Mouse (Mus musculus) bone marrow macrophage, adult 2 months (primary cell): ENCODE measurements around the gene Hacl1. TPM values are rescaled to one million over a fixed set of nuclear protein-coding genes. Genes with fewer than 3 reads are reported as not detected.
A peak's percentile ranks its signal among the peaks of the same experiment; 100 is the strongest.
"Not testable (repeated sequence)": the region's sequence is repeated elsewhere in the genome, so short reads cannot be mapped to it uniquely, and the experiment has no call there.

Source experiments
- H3K27ac ChIP-seq: 2 replicates; pipeline ENCODE4 v1.5.1; 2012; ENCODE audit warnings: low read depth, low read length; ENCODE audit not compliant: insufficient read depth
- H3K4me1 ChIP-seq: 2 replicates; pipeline ENCODE4 v1.6.1; 2012; ENCODE audit warnings: low read length; ENCODE audit not compliant: control insufficient read depth, insufficient read depth
- H3K4me3 ChIP-seq: 2 replicates; pipeline ENCODE4 v1.5.1; 2012; ENCODE audit warnings: mild to moderate bottlenecking, low read length, moderate library complexity; ENCODE audit not compliant: insufficient read depth
- CTCF ChIP-seq: IDR thresholded peaks from 2 replicates; pipeline ENCODE4 v1.5.1; 2012; ENCODE audit warnings: low read depth, mild to moderate bottlenecking, low read length, moderate library complexity
- POLR2A ChIP-seq: IDR thresholded peaks from 2 replicates; pipeline ENCODE4 v1.6.1; 2012; ENCODE audit warnings: mild to moderate bottlenecking, low read depth, low read length, borderline replicate concordance
- polyA plus RNA-seq: library from polyadenylated mRNA; stranded (reverse); fragments of >200 nt; gene quantifications from 2 replicates; pipeline ENCODE4 v1.2.4, GENCODE M21; 2012; ENCODE audit not compliant: missing spikeins, insufficient read depth, insufficient read length

The Hacl1 gene
- polyA plus RNA-seq, 1 experiment: 14.3 TPM

DNA sequence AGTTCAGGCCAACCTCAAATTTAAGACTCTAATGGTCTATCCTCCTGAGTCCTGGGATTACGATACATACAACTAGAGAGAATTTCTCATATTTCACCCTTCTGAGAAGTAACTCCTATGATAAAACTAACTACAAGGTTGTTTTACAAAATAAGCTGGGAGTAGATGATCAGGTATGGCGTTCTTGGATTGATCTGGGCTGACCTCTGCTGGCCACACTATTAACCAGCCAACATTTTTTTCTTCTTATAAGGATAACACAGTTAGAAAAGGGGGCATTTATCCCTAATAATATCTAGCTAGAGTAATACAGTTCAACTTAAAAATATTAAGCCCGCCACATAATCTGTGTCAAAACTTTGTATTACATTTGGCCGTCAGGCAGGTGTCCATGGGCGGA lies 36.2 kb downstream of the Hacl1 start:
- no peak for TF ChIP-seq POLR2A
- TF ChIP-seq CTCF: no peak
- Histone ChIP-seq H3K4me3 (no peak overlapping the region), H3K27ac (no peak overlapping the region), H3K4me1 (peaks cover 9% of the 10 kb centered on the region)

DNA sequence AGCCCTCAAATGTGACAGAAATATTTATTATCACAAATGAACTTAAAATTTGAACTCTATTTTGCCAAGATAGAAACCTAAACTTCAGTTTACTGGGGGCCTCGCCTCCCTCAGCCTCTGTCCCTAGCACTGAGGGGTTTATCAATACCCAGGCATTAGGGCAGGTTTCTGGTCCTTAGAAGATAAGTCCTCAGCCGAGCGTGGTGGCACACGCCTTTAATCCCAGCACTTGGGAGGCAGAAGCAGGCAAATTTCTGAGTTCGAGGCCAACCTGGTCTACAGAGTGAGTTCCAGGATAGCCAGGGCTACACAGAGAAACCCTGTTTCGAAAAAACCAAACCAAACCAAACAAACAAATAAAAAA lies 38.5 kb downstream of the Hacl1 start:
- not testable (repeated sequence) for H3K27ac ChIP-seq, H3K4me1 ChIP-seq, H3K4me3 ChIP-seq

DNA sequence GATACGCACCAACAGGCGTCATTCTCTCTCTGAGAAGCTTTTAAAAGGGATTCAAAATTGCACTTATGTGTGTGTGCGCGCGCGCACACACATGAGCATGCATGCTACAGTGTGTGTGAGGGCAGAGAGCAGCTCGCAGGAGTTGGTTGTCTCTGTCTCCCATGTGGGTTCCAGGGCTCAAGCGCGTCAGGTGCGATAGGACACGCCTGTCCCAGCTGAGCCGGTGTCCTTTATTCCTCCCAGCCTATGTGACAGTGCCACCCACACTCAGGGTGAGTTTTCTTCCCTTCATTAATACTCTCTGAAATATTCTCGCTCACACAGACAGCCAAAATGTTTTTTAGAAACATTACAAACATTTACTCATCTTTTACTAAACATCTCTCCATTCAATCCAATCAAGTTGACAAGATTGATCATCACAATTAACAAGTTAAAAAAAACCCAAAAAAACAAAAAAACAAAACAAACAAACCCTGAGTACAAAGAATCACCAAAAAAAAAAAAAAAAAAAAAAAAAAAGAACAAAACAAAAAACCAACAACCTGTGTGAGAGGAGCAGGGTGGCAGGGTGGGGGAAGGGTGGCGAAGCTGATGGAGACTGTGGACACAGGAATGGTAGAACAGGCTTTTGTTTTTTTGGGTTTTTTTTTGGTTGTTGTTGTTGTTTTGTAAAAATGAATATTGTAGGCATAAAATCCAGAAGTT lies 39.0 kb downstream of the Hacl1 start:
- no peak overlapping the region for H3K4me3 ChIP-seq
- no peak overlapping the region for H3K27ac ChIP-seq
- TF ChIP-seq CTCF (no peak), POLR2A (no peak)
- H3K4me1 ChIP-seq: peaks cover 8% of the 10 kb centered on the region

DNA sequence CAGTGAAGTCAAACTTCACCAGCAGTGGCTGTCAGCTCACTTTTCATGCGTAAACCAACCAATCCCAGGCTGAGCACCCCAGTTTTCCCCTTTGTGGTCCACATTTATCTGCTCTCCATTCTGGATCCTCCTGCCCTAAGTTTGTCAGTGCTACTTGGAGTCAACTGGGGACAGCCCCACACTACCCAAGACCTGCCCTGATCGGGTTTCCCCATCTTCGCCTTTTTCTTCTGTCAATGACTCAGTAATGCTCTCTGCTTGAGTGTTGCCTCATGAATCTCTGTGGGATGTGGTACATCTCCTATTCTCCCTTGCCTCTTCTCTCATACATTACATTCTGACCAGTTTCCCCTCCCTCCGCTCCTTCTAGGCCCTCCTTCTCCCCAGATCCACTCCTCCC lies 43.6 kb downstream of the Hacl1 start:
- no peak for TF ChIP-seq CTCF
- no peak for TF ChIP-seq POLR2A
- H3K4me3 ChIP-seq: no peak overlapping the region
- peaks cover 34% of the 10 kb centered on the region for H3K4me1 ChIP-seq
- no peak overlapping the region for H3K27ac ChIP-seq

DNA sequence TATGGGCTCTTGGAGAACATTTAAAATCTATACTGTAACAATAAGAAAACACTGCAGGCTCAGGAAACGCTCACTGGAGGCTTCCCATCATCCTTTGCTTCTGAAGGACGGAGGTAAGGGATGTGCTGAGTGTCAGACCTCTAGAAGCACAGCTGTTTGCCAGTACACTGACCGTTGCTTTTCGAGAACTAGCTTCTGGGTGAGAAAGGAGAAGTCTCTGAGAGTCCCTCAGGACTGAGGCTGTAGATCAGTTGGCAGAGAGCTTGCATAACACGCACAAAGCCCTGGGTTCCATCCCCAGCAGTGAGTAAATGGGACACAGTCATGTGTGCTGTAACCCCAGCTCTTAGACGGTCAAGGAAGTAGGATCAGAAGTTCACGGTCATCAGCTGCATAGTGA lies 44.7 kb downstream of the Hacl1 start:
- H3K4me3 ChIP-seq: no peak overlapping the region
- H3K4me1 ChIP-seq: peaks cover 38% of the 10 kb centered on the region
- H3K27ac ChIP-seq: peak overlapping the region; percentile 22
- TF ChIP-seq CTCF (no peak), POLR2A (no peak)

DNA sequence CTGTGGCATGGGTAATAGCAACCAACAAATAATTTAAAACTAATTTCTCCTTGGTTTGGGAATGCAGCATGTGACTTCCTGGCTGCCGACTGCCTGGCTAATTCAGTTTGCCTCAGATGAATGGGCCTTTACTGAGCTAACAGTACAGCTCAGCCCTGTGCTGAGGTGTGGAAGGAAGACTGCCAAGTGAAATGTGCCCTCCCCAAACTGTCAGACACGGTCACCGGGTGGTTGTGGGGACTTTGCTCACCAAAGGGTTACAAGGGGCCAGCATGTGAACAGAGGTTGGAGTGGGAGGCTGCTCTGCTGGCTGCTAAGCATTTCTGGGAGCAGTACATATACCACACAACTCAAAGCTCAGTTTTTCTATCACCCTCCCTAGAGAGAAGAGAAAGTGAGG lies 46.4 kb downstream of the Hacl1 start:
- peaks cover 38% of the 10 kb centered on the region for H3K4me1 ChIP-seq
- no peak overlapping the region for H3K27ac ChIP-seq
- H3K4me3 ChIP-seq: no peak overlapping the region
- TF ChIP-seq POLR2A (no peak), CTCF (no peak)

DNA sequence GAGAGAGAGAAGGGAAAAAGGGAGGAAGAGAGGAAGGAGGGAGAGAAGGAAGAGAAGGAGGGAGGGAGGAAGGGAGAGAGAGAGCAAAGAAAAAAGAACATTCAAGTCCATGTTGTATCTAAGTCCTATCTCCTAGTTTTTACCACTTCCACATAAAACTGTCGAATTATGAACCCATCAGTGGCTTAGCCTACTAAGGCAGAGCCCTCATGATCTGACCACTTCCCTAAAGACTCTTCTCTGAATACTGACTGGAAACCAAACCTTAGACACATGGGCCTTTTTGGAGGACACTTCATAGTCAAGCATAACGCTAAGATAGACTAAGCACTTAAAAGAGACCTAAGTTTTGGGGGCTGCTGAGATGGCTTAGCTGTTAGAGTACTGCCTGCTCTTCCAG lies 48.0 kb downstream of the Hacl1 start:
- Histone ChIP-seq H3K4me3 (no peak overlapping the region), H3K27ac (peak overlapping the region; percentile 50), H3K4me1 (peaks cover 38% of the 10 kb centered on the region)
- no peak for TF ChIP-seq CTCF
- TF ChIP-seq POLR2A: no peak

DNA sequence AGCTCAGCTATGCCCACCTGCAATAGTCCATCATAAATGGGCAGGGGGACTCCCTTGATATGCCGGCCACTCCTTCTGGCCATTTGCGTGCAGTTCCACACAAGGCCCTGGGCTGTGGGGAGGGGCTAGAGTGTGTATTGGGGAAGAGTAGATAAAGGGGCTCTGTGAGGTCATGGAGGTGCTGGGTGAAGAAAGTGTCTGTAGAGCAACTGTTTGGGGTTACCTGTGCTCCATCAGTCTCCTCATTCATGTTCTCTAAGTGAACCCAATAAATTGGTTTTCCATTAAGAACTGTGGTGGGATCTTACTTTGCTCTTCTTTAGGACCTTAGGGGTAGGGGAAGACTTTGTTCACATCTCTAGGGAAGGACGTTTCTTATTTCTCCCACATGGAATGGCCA lies 49.8 kb downstream of the Hacl1 start, which contains the start of gene Colq:
Gene Colq, minus strand, starts transcription at position 101 of the 400 bp plus-strand sequence.
- Histone ChIP-seq H3K4me1 (peaks cover 27% of the 10 kb centered on the region), H3K4me3 (no peak within 1 kb of the TSS), H3K27ac (no peak within 1 kb of the TSS)
- no peak for TF ChIP-seq CTCF

DNA sequence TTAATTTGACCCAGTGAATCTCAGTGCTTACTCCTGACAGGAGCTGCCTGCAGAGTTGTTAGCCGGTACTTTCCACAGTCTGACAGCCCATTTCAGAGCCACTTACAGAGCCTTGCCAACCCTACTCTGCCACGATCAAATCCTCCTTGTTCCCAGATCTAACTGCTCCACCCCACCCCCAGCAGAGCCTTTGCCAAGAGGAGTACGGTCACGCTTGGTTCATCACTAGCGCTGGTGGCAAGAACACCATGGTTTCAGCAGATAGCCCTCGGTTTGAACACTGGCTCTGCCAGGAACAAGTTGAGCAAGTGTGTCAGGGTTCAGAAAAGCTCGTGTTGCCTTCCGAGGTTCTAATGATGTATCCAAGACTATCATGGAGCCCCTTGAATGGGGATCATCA lies 54.6 kb downstream of the Hacl1 start:
- Histone ChIP-seq H3K27ac (no peak overlapping the region), H3K4me3 (no peak overlapping the region), H3K4me1 (peaks cover 3% of the 10 kb centered on the region; the same call in 1 of the 2 replicates)
- no peak for TF ChIP-seq POLR2A

DNA sequence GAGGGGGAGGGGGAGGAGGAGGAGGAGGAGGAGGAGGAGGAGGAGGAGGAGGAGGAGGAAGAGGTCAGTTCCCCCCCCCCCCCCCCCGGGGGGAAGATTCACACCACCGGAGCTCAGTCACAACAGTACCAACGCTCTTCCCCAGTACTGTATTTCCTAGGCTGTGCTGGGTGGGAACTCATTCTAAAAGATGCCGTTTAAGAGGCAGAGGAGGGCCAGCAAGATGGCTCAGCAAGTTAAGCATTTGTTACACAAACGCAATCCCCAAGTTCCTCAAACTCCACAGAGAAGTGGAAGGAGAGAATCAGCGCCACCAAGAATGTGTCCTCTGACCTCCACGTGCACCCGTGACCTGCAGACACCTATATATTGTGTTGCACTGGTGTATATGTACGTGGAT lies 58.0 kb downstream of the Hacl1 start:
- Histone ChIP-seq H3K4me3 (no peak overlapping the region), H3K27ac (no peak overlapping the region), H3K4me1 (peaks cover 3% of the 10 kb centered on the region; the same call in 1 of the 2 replicates)
- no peak for TF ChIP-seq CTCF
- no peak for TF ChIP-seq POLR2A
